Mouse (Mus musculus) liver, embryonic 14.5 days (tissue): ENCODE data around the gene Bmi1.

Experiments used
- CTCF ChIP-seq: IDR thresholded peaks from 2 replicates; pipeline ENCODE4 v1.5.1; 2016; ENCODE audit warnings: antibody characterized with exemption, low read depth, control low read depth
- EP300 ChIP-seq: IDR thresholded peaks from 2 replicates; pipeline ENCODE4 v1.6.1; 2016; ENCODE audit warnings: antibody characterized with exemption, low read depth

DNA sequence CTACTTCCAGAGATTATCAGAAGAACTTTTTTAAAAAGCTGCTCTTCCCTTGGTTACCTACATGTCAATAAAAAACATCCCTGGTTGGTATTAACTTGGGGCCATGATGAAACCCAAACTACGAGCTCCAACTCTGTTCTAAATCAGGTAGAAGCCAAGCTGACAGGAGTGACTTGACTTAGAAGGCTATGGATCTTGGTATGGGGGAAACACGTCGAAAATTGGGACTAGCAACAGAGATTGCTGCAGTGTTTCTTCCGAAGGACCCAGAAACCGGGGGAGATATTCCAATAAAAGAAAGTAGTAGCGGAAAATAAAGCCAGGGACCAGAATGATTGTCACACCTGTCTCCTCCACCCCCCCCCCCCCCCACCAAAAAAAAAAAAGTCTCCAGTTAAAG is 11.5 kb downstream of the Bmi1 start:
- TF ChIP-seq CTCF (no peak), EP300 (no peak)
